Mouse (Mus musculus) hematopoietic multipotent progenitor cell, adult 10-12 weeks (in vitro differentiated cells): ENCODE data around the gene Mapkapk3. TPM values are rescaled to one million over a fixed set of nuclear protein-coding genes. Genes with fewer than 3 reads are reported as not detected.

Source experiments
- polyA plus RNA-seq: library from polyadenylated mRNA; stranded (reverse); fragments of >175 nt; gene quantifications from 2 replicates; pipeline ENCODE4 v1.2.3, GENCODE M21; 2012; ENCODE audit warnings: low replicate concordance

Gene Mapkapk3
- polyA plus RNA-seq = 14.8 and 48.8 TPM in 2 replicates

GRCm38 (mm10) chr9:107289211-107290076, at the start of gene Mapkapk3:
TSS of gene Mapkapk3 (minus strand) at chr9:107289877.

GRCm38 (mm10) chr9:107338172-107338883, 48.7 kb upstream of the Mapkapk3 start, which contains the start of gene Hemk1:
TSS of gene Hemk1 (minus strand) at chr9:107338350.

GRCm38 (mm10) chr9:107296016-107296040, 6.2 kb upstream of the Mapkapk3 start, which contains the start of gene Cish:
TSS of gene Cish (plus strand) at chr9:107296026.

GRCm38 (mm10) chr9:107231539-107232139, 58.0 kb downstream of the Mapkapk3 start, which contains the start of gene Dock3:
TSS of gene Dock3 (minus strand) at chr9:107231909.

Other genes with a start within 250 kb of the Mapkapk3 start
- 0.07 and 0.36 TPM in 2 replicates for gene Dock3, start 58.0 kb downstream of the Mapkapk3 start, polyA plus RNA-seq
- 14.0 and 64.2 TPM in 2 replicates for gene Cish, start 6.1 kb upstream of the Mapkapk3 start, polyA plus RNA-seq
- 2.8 and 8.0 TPM in 2 replicates for gene Hemk1, start 48.5 kb upstream of the Mapkapk3 start, polyA plus RNA-seq
- gene 6430571L13Rik, start 50.7 kb upstream of the Mapkapk3 start, polyA plus RNA-seq = 0.22 and 0.29 TPM in 2 replicates
- gene Cacna2d2, start 109.7 kb upstream of the Mapkapk3 start, polyA plus RNA-seq = 5.4 and 12.0 TPM in 2 replicates
- 32.1 and 48.8 TPM in 2 replicates for gene Tmem115, start 244.1 kb upstream of the Mapkapk3 start, polyA plus RNA-seq